Comparison of ENCODE assay signal across 27 mouse cellular contexts in genomic region chr10:4600796-4601474, GRCm38 (mm10). TPM values are rescaled to one million over a fixed set of nuclear protein-coding genes. Genes with fewer than 3 reads are reported as not detected.
DNase-seq lines count a peak whose midpoint lies in the region; ATAC-seq and TF ChIP-seq lines count a peak whose summit lies in the region.
"Had no signal": no experiment of that assay in that cellular context is flagged by ENCODE, and none has a peak within 500 bp of the region (broad histone marks: within the 10 kb centered on the region; RNA-seq: fewer than 3 reads in every experiment).

No protein-coding gene starts in this region.

- no peak for TF ChIP-seq EP300 in MEL (IDR thresholded peaks at IDR 0.05; ENCODE audit: low read depth in 1 of 2, low read length in 2 of 2)

- no peaks in the 10 kb centered on the region for H3K79me2 ChIP-seq in MEL (ENCODE audit: control insufficient read depth, insufficient read depth, low read length, poor library complexity)

- TF ChIP-seq CTCF in MEL (IDR thresholded peaks at IDR 0.05 in 2 of 3, conservative IDR thresholded peaks at IDR 0.05 in 1 of 3; ENCODE audit: control insufficient read depth in 1 of 3, insufficient read depth in 1 of 3, low read depth in 2 of 3, low read length in 3 of 3, poor library complexity in 1 of 3, severe bottlenecking in 1 of 3) = no peak
- no peak for TF ChIP-seq CTCF in hindbrain, postnatal 0 days (IDR thresholded peaks at IDR 0.05; ENCODE audit: low read depth)

- no peak for ATAC-seq in embryonic facial prominence, embryonic 11.5 days (replicated peaks; ENCODE audit: insufficient number of reproducible peaks, low FRiP score, low TSS enrichment, low read depth)
- peak; percentile 62; the same call in 1 of the 2 replicates for ATAC-seq in limb, embryonic 14.5 days (ENCODE audit: low FRiP score, low read depth)
- peak; percentile 33; the same call in 1 of the 2 replicates for ATAC-seq in neutrophil, adult 5-6 weeks (ENCODE audit: extremely low read depth, insufficient number of reproducible peaks, low FRiP score, poor library complexity, severe bottlenecking)
- ATAC-seq in hindbrain, postnatal 0 days = no peak
- ATAC-seq: forebrain, embryonic 13.5 days had no signal

- no peaks in the 10 kb centered on the region for H3K4me1 ChIP-seq in embryonic facial prominence, embryonic 11.5 days (ENCODE audit: control insufficient read depth, insufficient read depth, low read length)
- no peaks in the 10 kb centered on the region for H3K4me1 ChIP-seq in embryonic facial prominence, embryonic 10.5 days
- peaks cover 0 to 3% of the 10 kb centered on the region in 2 experiments; a peak in 1 of 4 replicates for H3K4me1 ChIP-seq in MEL (ENCODE audit: control insufficient read depth in 1 of 2, insufficient read depth in 2 of 2, low read length in 2 of 2)
- no peaks in the 10 kb centered on the region for H3K4me1 ChIP-seq in limb, embryonic 14.5 days (ENCODE audit: control insufficient read depth, insufficient read depth, low read length)
- H3K4me1 ChIP-seq in hindbrain, postnatal 0 days (ENCODE audit: insufficient read depth, low read length) = no peaks in the 10 kb centered on the region
- H3K4me1 ChIP-seq: forebrain, embryonic 13.5 days; midbrain, embryonic 12.5 days; neural tube, embryonic 13.5 days had no signal

- H3K4me3 ChIP-seq in embryonic facial prominence, embryonic 11.5 days (ENCODE audit: low read depth, low read length) = no peak overlapping the region
- H3K4me3 ChIP-seq in embryonic facial prominence, embryonic 10.5 days = no peak overlapping the region
- H3K4me3 ChIP-seq in MEL (ENCODE audit: control insufficient read depth in 1 of 2, insufficient read depth in 1 of 2, low read depth in 2 of 2, low read length in 2 of 2) = no peak overlapping the region
- H3K4me3 ChIP-seq in limb, embryonic 14.5 days (replicated peaks; ENCODE audit: low read length) = no peak overlapping the region
- H3K4me3 ChIP-seq in hindbrain, postnatal 0 days (ENCODE audit: low read length) = no peak overlapping the region
- H3K4me3 ChIP-seq: forebrain, embryonic 13.5 days; megakaryocyte, embryonic 14.5 days; midbrain, embryonic 12.5 days; neural tube, embryonic 13.5 days had no signal

- H3K9ac ChIP-seq in embryonic facial prominence, embryonic 11.5 days (replicated peaks; ENCODE audit: low read length) = no peak overlapping the region
- no peak overlapping the region for H3K9ac ChIP-seq in MEL (ENCODE audit: control insufficient read depth, low read depth, low read length, poor library complexity, severe bottlenecking)
- H3K9ac ChIP-seq in limb, embryonic 14.5 days (ENCODE audit: low read depth, low read length, severe bottlenecking) = no peak overlapping the region
- H3K9ac ChIP-seq in hindbrain, postnatal 0 days (replicated peaks; ENCODE audit: low read length) = no peak overlapping the region
- H3K9ac ChIP-seq: forebrain, embryonic 13.5 days; hindbrain, embryonic 14.5 days; liver, embryonic 14.5 days; midbrain, embryonic 12.5 days; neural tube, embryonic 13.5 days had no signal

- H3K27me3 ChIP-seq in embryonic facial prominence, embryonic 11.5 days (ENCODE audit: control insufficient read depth, insufficient read depth, low read length) = no peaks in the 10 kb centered on the region
- H3K27me3 ChIP-seq in embryonic facial prominence, embryonic 10.5 days (replicated peaks; ENCODE audit: low read depth, poor library complexity, severe bottlenecking) = no peaks in the 10 kb centered on the region
- no peaks in the 10 kb centered on the region for H3K27me3 ChIP-seq in MEL (ENCODE audit: control insufficient read depth in 1 of 2, insufficient read depth in 2 of 2, low read length in 2 of 2)
- H3K27me3 ChIP-seq in limb, embryonic 14.5 days (ENCODE audit: control insufficient read depth, insufficient read depth, low read length) = no peaks in the 10 kb centered on the region
- no peaks in the 10 kb centered on the region for H3K27me3 ChIP-seq in hindbrain, postnatal 0 days (ENCODE audit: insufficient read depth, low read length)
- H3K27me3 ChIP-seq: forebrain, embryonic 13.5 days; midbrain, embryonic 12.5 days; neural tube, embryonic 13.5 days had no signal

- no peaks in the 10 kb centered on the region for H3K36me3 ChIP-seq in embryonic facial prominence, embryonic 11.5 days (replicated peaks; ENCODE audit: control insufficient read depth, insufficient read depth, low read depth, low read length)
- no peaks in the 10 kb centered on the region for H3K36me3 ChIP-seq in embryonic facial prominence, embryonic 10.5 days (replicated peaks)
- peaks cover 0 to 2% of the 10 kb centered on the region in 2 experiments; a peak in 1 of 4 replicates for H3K36me3 ChIP-seq in MEL (ENCODE audit: control insufficient read depth in 1 of 2, insufficient read depth in 2 of 2, low read length in 2 of 2)
- H3K36me3 ChIP-seq in limb, embryonic 14.5 days (ENCODE audit: control insufficient read depth, insufficient read depth, low read length) = no peaks in the 10 kb centered on the region
- no peaks in the 10 kb centered on the region for H3K36me3 ChIP-seq in hindbrain, postnatal 0 days (ENCODE audit: insufficient read depth, low read length)
- H3K36me3 ChIP-seq: midbrain, embryonic 12.5 days; neural tube, embryonic 13.5 days had no signal

- no peak overlapping the region for H3K4me2 ChIP-seq in embryonic facial prominence, embryonic 11.5 days (ENCODE audit: low read depth, low read length)
- no peak overlapping the region for H3K4me2 ChIP-seq in limb, embryonic 14.5 days (replicated peaks; ENCODE audit: low read depth, low read length, severe bottlenecking)
- H3K4me2 ChIP-seq in hindbrain, postnatal 0 days (ENCODE audit: low read depth, low read length) = no peak overlapping the region
- H3K4me2 ChIP-seq: forebrain, embryonic 13.5 days; heart, embryonic 11.5 days; hindbrain, embryonic 14.5 days; midbrain, embryonic 12.5 days; neural tube, embryonic 13.5 days had no signal

- no peak for TF ChIP-seq POLR2A in MEL (IDR thresholded peaks at IDR 0.05; ENCODE audit: control insufficient read depth in 1 of 2, insufficient read depth in 1 of 2, low read depth in 1 of 2, low read length in 2 of 2, poor library complexity in 1 of 2)
- TF ChIP-seq POLR2A in limb, embryonic 14.5 days (IDR thresholded peaks at IDR 0.05; ENCODE audit: borderline replicate concordance, extremely low read depth, insufficient read depth, insufficient read length) = no peak

- 44% methylated on average over 2 of the region's 2 CpGs for WGBS in embryonic facial prominence, embryonic 11.5 days
- WGBS in embryonic facial prominence, embryonic 10.5 days = 56% methylated on average over 2 of the region's 2 CpGs
- 38% methylated on average over 2 of the region's 2 CpGs for WGBS in limb, embryonic 14.5 days
- WGBS in hindbrain, postnatal 0 days = 51% methylated on average over 2 of the region's 2 CpGs

- no peaks in the 10 kb centered on the region for H3K9me3 ChIP-seq in embryonic facial prominence, embryonic 11.5 days (replicated peaks; ENCODE audit: control insufficient read depth, low read length)
- H3K9me3 ChIP-seq in embryonic facial prominence, embryonic 10.5 days = no peaks in the 10 kb centered on the region
- H3K9me3 ChIP-seq in MEL (replicated peaks; ENCODE audit: insufficient read depth, low read length) = no peaks in the 10 kb centered on the region
- H3K9me3 ChIP-seq in limb, embryonic 14.5 days (ENCODE audit: control insufficient read depth, low read length) = no peaks in the 10 kb centered on the region
- H3K9me3 ChIP-seq in hindbrain, postnatal 0 days (ENCODE audit: low read length) = no peaks in the 10 kb centered on the region
- H3K9me3 ChIP-seq: forebrain, embryonic 13.5 days; midbrain, embryonic 12.5 days; neural tube, embryonic 13.5 days had no signal

- no peak overlapping the region for H3K27ac ChIP-seq in embryonic facial prominence, embryonic 11.5 days (replicated peaks; ENCODE audit: low read depth, low read length)
- H3K27ac ChIP-seq in embryonic facial prominence, embryonic 10.5 days (replicated peaks) = no peak overlapping the region
- no peak overlapping the region for H3K27ac ChIP-seq in MEL (ENCODE audit: control insufficient read depth, low read depth, low read length)
- no peak overlapping the region for H3K27ac ChIP-seq in limb, embryonic 14.5 days (replicated peaks; ENCODE audit: low read depth, low read length)
- H3K27ac ChIP-seq in hindbrain, postnatal 0 days = no peak overlapping the region
- H3K27ac ChIP-seq: forebrain, embryonic 13.5 days; hindbrain, embryonic 14.5 days; liver, embryonic 14.5 days; midbrain, embryonic 12.5 days; neural tube, embryonic 13.5 days had no signal

- no peak for TF ChIP-seq RAD21 in MEL (IDR thresholded peaks at IDR 0.05; ENCODE audit: low read depth, low read length)

- DNase-seq in embryonic facial prominence, embryonic 11.5 days (ENCODE audit: low spot score) = peak; percentile 30
- no peak for DNase-seq in embryonic facial prominence, embryonic 10.5 days (ENCODE audit: low spot score)
- peak; percentile 28 for DNase-seq in MEL (ENCODE audit: low read depth, low spot score)
- DNase-seq in limb, embryonic 14.5 days (ENCODE audit: low spot score) = peak; percentile 33
- no peak for DNase-seq in kidney, postnatal 10 days
- no peak for DNase-seq in thymus, adult 18-20 months
- DNase-seq in hindbrain, postnatal 0 days (ENCODE audit: low spot score) = no peak
- DNase-seq: adrenal gland, adult 2 months; cerebellum, adult 11 months; cerebellum, adult 9-11 months; gastrocnemius, postnatal 10 days; heart, postnatal 4 days; kidney, adult 2 months; kidney, postnatal 4 days; liver; lung, adult 2 months; lung, postnatal 10 days; thymus, adult 2 months; thymus, postnatal 36 days had no signal

TF ChIP-seq in MEL, 35 proteins besides CTCF, POLR2A, EP300 and RAD21 (continues in another document):
- no peak for TF ChIP-seq MYB (IDR thresholded peaks at IDR 0.05; ENCODE audit: low read depth, low read length)
- no peak for TF ChIP-seq MAFK (IDR thresholded peaks at IDR 0.05; ENCODE audit: borderline replicate concordance, low read depth, low read length)
- TF ChIP-seq CHD1 (IDR thresholded peaks at IDR 0.05; ENCODE audit: low read depth, low read length) = no peak
- TF ChIP-seq JUND (IDR thresholded peaks at IDR 0.05; ENCODE audit: low read depth, low read length) = no peak
- TF ChIP-seq TCF12 (IDR thresholded peaks at IDR 0.05; ENCODE audit: low read depth, low read length) = no peak

RNA-seq across cellular contexts. Expression of gene Esr1, which starts 10.5 kb away (rescaled TPM):
- 0.10 TPM in 1 of 2 replicates, not detected in the other for polyA plus RNA-seq in embryonic facial prominence, embryonic 11.5 days (2014; fragmentation: Nextera tagmentation; extraction: Ambion mirVana)
- 0.07 TPM in 1 of 2 replicates, not detected in the other for polyA plus RNA-seq in embryonic facial prominence, embryonic 10.5 days (2016; fragmentation: Nextera tagmentation; extraction: Ambion mirVana)
- 0.65 and 0.69 TPM in 2 replicates for total RNA-seq in MEL (2012; rRNA removed)
- polyA plus RNA-seq in MEL (2012; ENCODE audit: insufficient read depth in 1 of 2, insufficient read length in 2 of 2, low read depth in 1 of 2, low replicate concordance in 2 of 2, missing spikeins in 1 of 2) = under 1 TPM in 1 of 2 experiments, not detected in 1; 0.65 TPM
- polyA plus RNA-seq in limb, embryonic 14.5 days (2012; rRNA removed) = 0.79 and 0.90 TPM in 2 replicates
- 0.83 and 1.1 TPM in 2 replicates for polyA plus RNA-seq in limb, embryonic 14.5 days (2014; fragmentation: Nextera tagmentation; extraction: Ambion mirVana)
- total RNA-seq in neutrophil, adult 5-6 weeks (2017) = 2.2 and 3.2 TPM in 2 replicates
- 0.58 and 0.93 TPM in 2 replicates for total RNA-seq in hindbrain, postnatal 0 days (2014; rRNA removed)
- polyA plus RNA-seq in hindbrain, postnatal 0 days (2015; fragmentation: Nextera tagmentation; extraction: Ambion mirVana) = 0.63 and 0.67 TPM in 2 replicates
- polyA plus RNA-seq: forebrain, embryonic 13.5 days had no signal

Comparison
In these comparisons a context has a peak if more than half of its experiments do, and no peak if none do; other contexts are left out.
1. DNase-seq: peak in embryonic facial prominence, embryonic 11.5 days (single experiment), MEL (single experiment) and limb, embryonic 14.5 days (single experiment); none in embryonic facial prominence, embryonic 10.5 days (single experiment), kidney, postnatal 10 days (single experiment), thymus, adult 18-20 months (0 of 2) and hindbrain, postnatal 0 days (single experiment).
2. ATAC-seq: peak in limb, embryonic 14.5 days (single experiment) and neutrophil, adult 5-6 weeks (single experiment); none in embryonic facial prominence, embryonic 11.5 days (single experiment) and hindbrain, postnatal 0 days (single experiment).